Mouse (Mus musculus) stomach, embryonic 15.5 days (tissue): Measurements from ENCODE around the gene Tnrc6c. TPM values are rescaled to one million over a fixed set of nuclear protein-coding genes. Genes with fewer than 3 reads are reported as not detected.

Experiments used
- ATAC-seq: fragments of 200-750 bp; cut with Nextera tagmentation; 2 replicates; pipeline ENCODE4 v1.8.0; 2017; ENCODE audit warnings: low read depth, moderate number of reproducible peaks, moderate TSS enrichment; ENCODE audit not compliant: insufficient read depth, low FRiP score
- H3K27ac ChIP-seq: fragments of 300-500 bp; sonication (generic); 2 replicates; pipeline ENCODE4 v1.5.1; 2015; ENCODE audit warnings: mild to moderate bottlenecking, inconsistent platforms
- H3K27me3 ChIP-seq: fragments of 300-500 bp; sonication (generic); replicated peaks from 2 replicates; pipeline ENCODE4 v1.6.1; 2015; ENCODE audit warnings: inconsistent platforms
- H3K36me3 ChIP-seq: fragments of 300-500 bp; sonication (generic); 2 replicates; pipeline ENCODE4 v1.6.1; 2015; ENCODE audit warnings: inconsistent platforms
- H3K4me1 ChIP-seq: fragments of 300-500 bp; sonication (generic); 2 replicates; pipeline ENCODE4 v1.6.1; 2015; ENCODE audit warnings: inconsistent platforms
- H3K4me2 ChIP-seq: fragments of 300-500 bp; sonication (generic); 2 replicates; pipeline ENCODE4 v1.6.1; 2015; ENCODE audit warnings: mild to moderate bottlenecking, inconsistent platforms
- H3K4me3 ChIP-seq: fragments of 300-500 bp; sonication (generic); replicated peaks from 2 replicates; pipeline ENCODE4 v1.5.1; 2015; ENCODE audit warnings: inconsistent platforms
- H3K9ac ChIP-seq: fragments of 300-500 bp; sonication (generic); 2 replicates; pipeline ENCODE4 v1.6.1; 2015; ENCODE audit warnings: inconsistent platforms
- H3K9me3 ChIP-seq: fragments of 300-500 bp; sonication (generic); 2 replicates; pipeline ENCODE4 v1.6.1; 2016; ENCODE audit warnings: inconsistent platforms
- WGBS: fragments of 180-500 bp; shearing (Covaris S2); methylation state at CpG from one replicate; pipeline ENCODE4 v1.1.7; 2015; 5-methylcytosine and 5-hydroxymethylcytosine counted together
- polyA plus RNA-seq: library from polyadenylated mRNA; unstranded; fragments of >200 nt; fragmentation: Nextera tagmentation; extraction: Ambion mirVana; gene quantifications from 2 replicates; pipeline ENCODE4 v1.2.1, GENCODE M21; 2015

The Tnrc6c gene
- polyA plus RNA-seq, 1 experiment from 2014 or later, result 12.2 TPM

GRCm38 (mm10) chr11:117639331-117639970 is 14.6 kb upstream of the Tnrc6c start:
- Histone ChIP-seq H3K9me3 (no peaks in the 10 kb centered on the region), H3K4me3 (no peak overlapping the region), H3K9ac (no peak overlapping the region), H3K36me3 (no peaks in the 10 kb centered on the region), H3K27ac (no peak overlapping the region), H3K4me2 (no peak overlapping the region), H3K4me1 (no peaks in the 10 kb centered on the region), H3K27me3 (no peaks in the 10 kb centered on the region)
- no peak for ATAC-seq
- 68% methylated on average over 7 of the region's 7 CpGs for WGBS

- no peak overlapping the region for H3K4me3 ChIP-seq
- H3K9ac ChIP-seq, result no peak overlapping the region
- no peak overlapping the region for H3K27ac ChIP-seq
- no peaks in the 10 kb centered on the region for H3K36me3 ChIP-seq
- no peak overlapping the region for H3K4me2 ChIP-seq
- no peaks in the 10 kb centered on the region for H3K27me3 ChIP-seq
- no peak for ATAC-seq
- WGBS, result 66% methylated on average over 2 of the region's 2 CpGs
- no peaks in the 10 kb centered on the region for H3K9me3 ChIP-seq
- no peaks in the 10 kb centered on the region for H3K4me1 ChIP-seq
These were observed 11.9 kb upstream of the Tnrc6c start for GRCm38 (mm10) chr11:117642181-117642580.

GRCm38 (mm10) chr11:117643240-117643639 is 10.8 kb upstream of the Tnrc6c start:
- H3K4me2 ChIP-seq, result no peak overlapping the region
- no peak for ATAC-seq
- H3K4me3 ChIP-seq, result no peak overlapping the region
- H3K27ac ChIP-seq, result no peak overlapping the region
- no peaks in the 10 kb centered on the region for H3K36me3 ChIP-seq
- H3K9ac ChIP-seq, result no peak overlapping the region
- H3K27me3 ChIP-seq, result no peaks in the 10 kb centered on the region
- 69% methylated on average over 10 of the region's 10 CpGs for WGBS
- H3K9me3 ChIP-seq, result no peaks in the 10 kb centered on the region
- H3K4me1 ChIP-seq, result no peaks in the 10 kb centered on the region

GRCm38 (mm10) chr11:117646786-117647185 is 7.3 kb upstream of the Tnrc6c start:
- Histone ChIP-seq H3K9me3 (no peaks in the 10 kb centered on the region), H3K4me3 (no peak overlapping the region), H3K27ac (no peak overlapping the region), H3K4me1 (no peaks in the 10 kb centered on the region), H3K9ac (no peak overlapping the region), H3K4me2 (no peak overlapping the region), H3K27me3 (no peaks in the 10 kb centered on the region), H3K36me3 (no peaks in the 10 kb centered on the region)
- no peak for ATAC-seq
- WGBS, result 78% methylated on average over 4 of the region's 4 CpGs

- Histone ChIP-seq H3K9ac (no peak overlapping the region), H3K27ac (no peak overlapping the region), H3K9me3 (no peaks in the 10 kb centered on the region), H3K4me1 (no peaks in the 10 kb centered on the region), H3K36me3 (no peaks in the 10 kb centered on the region), H3K4me3 (no peak overlapping the region), H3K4me2 (no peak overlapping the region), H3K27me3 (peaks cover 3% of the 10 kb centered on the region; the same call in 1 of the 2 replicates)
- 52% methylated on average over 6 of the region's 6 CpGs for WGBS
- no peak for ATAC-seq
These were observed 6.1 kb upstream of the Tnrc6c start for GRCm38 (mm10) chr11:117648005-117648404.

DNA sequence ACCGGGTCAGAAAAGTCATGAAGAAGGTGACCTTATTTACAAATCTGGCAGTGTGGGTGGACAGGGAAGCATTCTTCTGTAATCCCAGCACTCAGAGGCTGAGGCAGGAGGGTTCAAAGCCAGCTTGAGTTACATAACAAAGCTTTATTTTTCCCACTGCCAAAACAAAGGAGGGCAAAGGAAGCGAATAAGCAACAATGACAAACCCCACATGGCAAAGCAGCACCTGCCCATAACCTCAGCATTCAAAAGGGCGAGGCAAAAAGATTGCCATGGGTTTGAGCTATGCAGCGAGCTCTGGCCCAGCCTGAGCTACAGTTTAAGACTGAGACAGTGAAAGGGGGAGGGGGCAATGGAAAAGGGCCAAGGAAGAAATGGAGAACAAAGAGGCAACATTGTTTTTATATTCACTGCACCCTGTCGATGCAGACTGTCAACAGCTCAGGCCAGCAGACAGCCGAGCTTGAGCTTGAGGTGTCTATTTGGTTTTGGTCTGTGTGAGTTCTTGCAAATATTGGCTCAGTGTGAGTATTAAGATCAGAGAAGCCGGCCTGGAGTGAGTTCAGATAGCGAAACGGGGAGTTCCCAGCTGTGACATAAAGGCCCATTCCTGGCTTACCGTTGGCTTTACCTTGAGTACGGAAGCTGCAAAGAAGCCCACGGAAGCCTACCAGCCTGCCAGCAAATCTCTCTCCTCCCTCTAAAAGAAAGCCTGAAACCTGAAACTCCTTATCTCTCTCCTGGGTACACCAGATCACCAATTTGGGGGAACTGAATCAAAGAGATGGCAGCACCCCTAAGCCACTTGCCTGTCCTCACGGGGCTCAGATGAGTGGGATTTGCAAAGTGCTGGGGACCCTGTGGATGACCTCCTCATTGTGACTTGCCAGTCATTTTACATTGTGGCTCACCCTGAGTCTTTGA is 3.1 kb upstream of the Tnrc6c start:
- no peaks in the 10 kb centered on the region for H3K9me3 ChIP-seq
- whole genome bisulfite sequencing, result 58% methylated on average over 13 of the region's 13 CpGs
- no peak for ATAC-seq
- H3K9ac ChIP-seq, result no peak overlapping the region
- H3K27ac ChIP-seq, result no peak overlapping the region
- peaks cover 4% of the 10 kb centered on the region for H3K4me1 ChIP-seq
- H3K4me3 ChIP-seq, result no peak overlapping the region
- peaks cover 3% of the 10 kb centered on the region; the same call in 1 of the 2 replicates for H3K27me3 ChIP-seq
- no peaks in the 10 kb centered on the region for H3K36me3 ChIP-seq
- no peak overlapping the region for H3K4me2 ChIP-seq

DNA sequence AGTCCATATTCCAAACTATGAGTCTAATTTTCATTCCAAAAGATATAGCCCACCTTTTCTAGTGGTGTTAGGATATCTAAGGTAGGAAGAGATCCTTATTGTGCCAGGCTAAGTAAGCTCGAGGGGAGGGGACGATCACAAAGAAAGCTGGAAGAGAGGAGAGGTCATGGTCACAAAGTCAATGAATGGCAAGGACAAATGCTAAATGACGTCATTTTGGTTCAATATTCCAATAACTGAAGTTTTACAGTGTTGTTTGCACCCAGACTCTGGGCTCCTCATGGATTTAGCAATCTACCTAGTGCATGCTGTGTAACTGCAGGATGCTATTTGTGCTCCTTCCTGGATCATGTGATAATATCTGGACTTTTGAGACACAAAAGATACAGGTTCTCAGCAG is 1.2 kb upstream of the Tnrc6c start:
- Histone ChIP-seq H3K27me3 (peaks cover 3% of the 10 kb centered on the region; the same call in 1 of the 2 replicates), H3K9me3 (no peaks in the 10 kb centered on the region), H3K4me1 (peaks cover 15% of the 10 kb centered on the region), H3K9ac (no peak overlapping the region), H3K4me2 (peak overlapping the region; percentile 86), H3K27ac (no peak overlapping the region), H3K36me3 (no peaks in the 10 kb centered on the region), H3K4me3 (peak overlapping the region; percentile 86)
- WGBS, result 63% methylated on average over 3 of the region's 3 CpGs
- ATAC-seq, result no peak

DNA sequence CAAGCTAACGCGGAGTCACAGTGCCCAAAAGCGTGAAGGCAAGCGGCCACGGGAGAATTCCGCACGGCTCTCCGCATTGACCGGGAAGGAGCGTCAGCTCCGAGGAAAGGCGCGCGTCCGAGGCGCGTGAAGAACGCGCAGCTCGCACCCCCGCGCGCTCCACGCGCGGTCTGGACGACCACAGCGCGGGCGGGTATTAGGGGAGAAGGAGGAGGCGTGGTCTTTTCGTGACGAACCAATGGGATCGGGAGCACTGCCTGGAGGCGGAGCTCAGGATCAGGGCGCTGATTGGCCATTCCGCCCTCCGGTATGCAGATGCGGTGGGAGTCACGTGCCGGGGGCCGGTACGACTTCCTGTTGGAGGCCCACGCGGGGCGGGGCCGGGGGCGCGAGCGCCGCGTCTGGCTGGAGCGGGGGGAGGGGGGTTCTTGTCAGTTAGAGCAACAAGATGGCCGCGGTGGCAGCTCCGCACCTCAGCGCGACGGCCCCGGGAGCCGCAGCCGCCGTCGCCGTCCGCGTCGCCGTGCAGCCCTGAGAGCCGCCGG is 363 bp downstream of the Tnrc6c start:
- under 1% methylated on average over 68 of the region's 71 CpGs for WGBS
- no peaks in the 10 kb centered on the region for H3K9me3 ChIP-seq
- H3K4me3 ChIP-seq, result peak overlapping the region; percentile 86
- H3K4me1 ChIP-seq, result peaks cover 22% of the 10 kb centered on the region
- peak; percentile 98 for ATAC-seq
- peak overlapping the region; percentile 93 for H3K9ac ChIP-seq
- peak overlapping the region; percentile 86 for H3K4me2 ChIP-seq
- H3K27ac ChIP-seq, result peak overlapping the region; percentile 93
- no peaks in the 10 kb centered on the region for H3K36me3 ChIP-seq
- H3K27me3 ChIP-seq, result peaks cover 3% of the 10 kb centered on the region; the same call in 1 of the 2 replicates

DNA sequence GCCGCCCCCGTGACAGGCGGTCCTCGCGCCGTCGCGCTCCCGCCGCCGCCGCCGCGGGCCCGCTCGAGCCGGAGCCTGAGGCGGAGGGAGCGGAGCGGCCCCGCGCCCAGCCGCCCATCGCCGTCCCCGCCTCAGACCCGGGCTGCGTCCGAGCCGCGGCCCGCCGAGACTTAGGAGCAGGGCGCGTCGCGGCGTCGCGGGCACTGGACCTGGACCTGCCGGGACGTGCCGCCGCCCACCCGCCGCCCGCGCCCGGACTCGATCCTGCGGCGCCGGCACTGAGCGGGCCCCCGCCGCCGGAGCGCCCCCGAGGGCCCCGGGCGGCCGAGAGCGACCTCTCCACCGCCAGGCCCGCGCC is 824 bp downstream of the Tnrc6c start:
- peak overlapping the region; percentile 93 for H3K27ac ChIP-seq

DNA sequence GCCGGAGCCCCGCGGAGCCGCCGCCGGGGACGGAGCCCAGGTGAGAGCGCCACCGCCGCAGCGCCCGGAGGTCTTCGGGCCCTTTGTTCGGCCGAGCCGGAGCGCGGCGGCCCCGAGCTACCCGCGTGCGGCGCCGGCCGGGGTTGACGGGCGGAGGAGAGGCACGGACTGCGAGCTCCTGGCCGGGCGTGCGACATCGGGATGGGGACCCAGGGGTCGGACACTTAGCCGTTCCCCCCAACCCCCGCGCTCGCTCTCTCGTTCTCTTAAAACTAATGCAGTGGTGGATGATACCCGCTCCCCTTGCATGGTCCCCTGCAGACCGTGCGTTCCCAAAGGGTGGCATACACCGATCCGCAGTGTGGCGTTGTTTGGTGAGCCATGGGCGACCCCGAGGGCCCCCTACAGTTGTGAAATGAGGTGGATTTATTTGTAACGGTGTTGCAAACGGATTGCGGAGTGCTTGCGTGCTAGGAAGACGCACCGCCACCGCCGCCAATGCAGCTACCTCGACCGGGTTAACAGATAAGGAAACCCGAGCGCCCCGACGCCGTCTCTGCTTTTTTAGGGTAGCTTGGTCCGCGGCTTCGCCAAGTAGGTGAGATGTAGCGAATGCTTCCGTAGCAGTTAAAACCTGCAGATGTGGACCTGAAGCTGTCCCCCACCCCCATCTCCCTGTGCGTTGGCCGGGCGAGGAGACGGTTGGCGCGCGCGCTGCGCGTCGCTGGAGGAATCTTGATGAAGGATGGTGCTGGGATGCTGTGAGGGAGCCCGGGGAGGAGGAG is 1.4 kb downstream of the Tnrc6c start:
- ATAC-seq, result no peak

More for the DNA sequence above, 824 bp downstream of the Tnrc6c start:
- Histone ChIP-seq H3K9ac (peak overlapping the region; percentile 93), H3K4me3 (peak overlapping the region; percentile 86), H3K36me3 (no peaks in the 10 kb centered on the region), H3K27me3 (peaks cover 3% of the 10 kb centered on the region; the same call in 1 of the 2 replicates), H3K4me2 (peak overlapping the region; percentile 86), H3K9me3 (no peaks in the 10 kb centered on the region), H3K4me1 (peaks cover 22% of the 10 kb centered on the region)
- under 1% methylated on average over 34 of the region's 66 CpGs for WGBS
- peak; percentile 17; the same call in 1 of the 2 replicates for ATAC-seq

DNA sequence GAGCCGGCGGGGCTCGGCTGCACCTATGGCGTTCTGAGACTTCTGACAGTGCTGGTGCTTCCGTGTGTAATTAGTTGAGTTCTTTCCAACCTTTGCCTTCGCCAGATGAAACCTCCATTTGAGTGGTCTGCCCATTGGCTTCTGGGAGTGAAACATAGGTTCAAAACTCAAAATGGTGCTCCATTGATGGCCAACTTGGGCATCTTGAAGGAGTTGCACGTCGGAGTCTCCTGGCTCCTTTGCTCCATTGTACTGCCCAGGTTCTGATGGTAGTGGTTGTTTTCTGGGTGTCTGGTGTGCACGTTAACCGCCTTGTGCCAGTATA is 1.9 kb downstream of the Tnrc6c start:
- Histone ChIP-seq H3K4me1 (peaks cover 22% of the 10 kb centered on the region), H3K9me3 (no peaks in the 10 kb centered on the region), H3K4me3 (peak overlapping the region; percentile 86), H3K27me3 (peaks cover 3% of the 10 kb centered on the region; the same call in 1 of the 2 replicates), H3K4me2 (peak overlapping the region; percentile 86), H3K27ac (0 out of 2 replicates have a peak overlapping the region, but pooled peaks have one; percentile 93), H3K9ac (peak overlapping the region; percentile 93; the same call in 1 of the 2 replicates), H3K36me3 (no peaks in the 10 kb centered on the region)
- WGBS, result 11% methylated on average over 10 of the region's 10 CpGs
- no peak for ATAC-seq

More for the DNA sequence above, 1.4 kb downstream of the Tnrc6c start:
- Histone ChIP-seq H3K27ac (peak overlapping the region; percentile 93), H3K4me2 (peak overlapping the region; percentile 86), H3K27me3 (peaks cover 3% of the 10 kb centered on the region; the same call in 1 of the 2 replicates), H3K36me3 (no peaks in the 10 kb centered on the region), H3K9ac (peak overlapping the region; percentile 93), H3K9me3 (no peaks in the 10 kb centered on the region), H3K4me3 (peak overlapping the region; percentile 86), H3K4me1 (peaks cover 22% of the 10 kb centered on the region)
- WGBS, result under 1% methylated on average over 66 of the region's 80 CpGs
